Mouse (Mus musculus) inflammation-experienced regulatory T-cells (primary cell): Measurements from ENCODE around the gene Ppp1r14c. TPM values are rescaled to one million over a fixed set of nuclear protein-coding genes. Genes with fewer than 3 reads are reported as not detected.

Source experiments
- polyA plus RNA-seq, 2 experiments: library from polyadenylated mRNA; unstranded; fragments of 100-300 nt; shearing (Covaris generic); gene quantifications; one replicate each; pipeline ENCODE4 v1.2.1; 2017

The Ppp1r14c gene
- under 1 TPM; 0.18 to 0.98 TPM for polyA plus RNA-seq

DNA sequence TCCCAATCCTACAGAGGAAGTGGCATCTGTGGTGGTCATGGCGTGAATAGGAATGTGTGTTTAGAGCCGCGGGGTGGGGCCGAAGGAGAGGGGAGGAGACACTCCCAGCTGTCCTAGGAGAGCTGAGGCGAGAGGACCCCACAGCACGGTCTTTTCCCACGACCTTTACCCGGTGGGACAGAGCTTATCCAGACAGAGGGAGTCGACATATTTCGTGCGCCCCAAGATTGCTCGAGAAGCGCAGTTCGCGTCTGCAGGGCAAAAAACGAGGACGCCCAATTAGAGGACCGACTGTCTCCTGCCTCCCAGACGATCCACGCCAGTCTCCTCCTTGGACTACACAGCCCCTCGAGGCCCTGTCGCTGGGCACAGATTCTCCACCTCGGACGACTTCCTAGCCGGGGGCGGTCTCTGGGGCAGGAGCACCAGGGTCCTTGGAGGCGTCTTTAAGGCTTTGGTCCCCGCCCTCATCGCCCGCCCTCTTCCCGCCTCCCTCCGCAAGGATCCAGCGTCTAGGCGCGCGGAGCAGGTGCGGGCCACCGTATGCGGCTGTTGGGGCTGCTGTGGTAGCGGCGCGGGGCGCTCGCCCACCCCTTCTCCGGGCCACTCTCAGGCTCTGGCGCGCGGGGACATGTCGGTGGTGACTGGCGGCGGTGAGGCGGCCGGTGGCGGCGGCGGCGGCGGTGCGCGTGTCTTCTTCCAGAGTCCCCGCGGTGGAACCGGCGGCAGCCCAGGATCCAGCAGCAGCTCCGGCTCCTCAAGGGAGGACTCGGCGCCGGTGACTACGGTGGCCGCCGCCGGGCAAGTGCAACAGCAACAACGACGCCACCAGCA is at the start of gene Ppp1r14c:
Gene Ppp1r14c, plus strand, starts transcription at position 22 of the 834 bp plus-strand sequence.

Other genes starting within 250 kb of the Ppp1r14c start
- under 1 TPM in 1 of 2 experiments, not detected in 1; 0.18 TPM for gene H60c, start 98.3 kb upstream of the Ppp1r14c start, polyA plus RNA-seq
- not detected for gene Iyd, start 174.2 kb downstream of the Ppp1r14c start, polyA plus RNA-seq